Mouse (Mus musculus) kidney, embryonic 15.5 days (tissue): ENCODE results near the gene Picalm. TPM values are rescaled to one million over a fixed set of nuclear protein-coding genes. Genes with fewer than 3 reads are reported as not detected.
"Not testable (repeated sequence)": the region's sequence is repeated elsewhere in the genome, so short reads cannot be mapped to it uniquely, and the experiment has no call there.

Experiments
- ATAC-seq: fragments of 200-750 bp; cut with Nextera tagmentation; replicated peaks from 2 replicates; pipeline ENCODE4 v1.8.0; 2017; ENCODE audit warnings: moderate TSS enrichment; ENCODE audit not compliant: low FRiP score
- H3K27ac ChIP-seq: fragments of 300-500 bp; sonication (generic); 2 replicates; pipeline ENCODE4 v1.5.1; 2015; ENCODE audit warnings: mild to moderate bottlenecking, inconsistent platforms
- H3K27me3 ChIP-seq: fragments of 300-500 bp; sonication (generic); 2 replicates; pipeline ENCODE4 v1.6.1; 2015; ENCODE audit warnings: inconsistent platforms
- H3K36me3 ChIP-seq: fragments of 300-500 bp; sonication (generic); 2 replicates; pipeline ENCODE4 v1.6.1; 2015; ENCODE audit warnings: inconsistent platforms
- H3K4me1 ChIP-seq: fragments of 300-500 bp; sonication (generic); 2 replicates; pipeline ENCODE4 v1.6.1; 2015; ENCODE audit warnings: inconsistent platforms
- H3K4me2 ChIP-seq: fragments of 300-500 bp; sonication (generic); 2 replicates; pipeline ENCODE4 v1.6.1; 2015; ENCODE audit warnings: moderate library complexity, mild to moderate bottlenecking, inconsistent platforms
- H3K4me3 ChIP-seq: fragments of 300-500 bp; sonication (generic); replicated peaks from 2 replicates; pipeline ENCODE4 v1.5.1; 2015; ENCODE audit warnings: mild to moderate bottlenecking, inconsistent platforms
- H3K9ac ChIP-seq: fragments of 300-500 bp; sonication (generic); 2 replicates; pipeline ENCODE4 v1.6.1; 2015; ENCODE audit warnings: mild to moderate bottlenecking, inconsistent platforms
- H3K9me3 ChIP-seq: fragments of 300-500 bp; sonication (generic); replicated peaks from 2 replicates; pipeline ENCODE4 v1.6.1; 2016; ENCODE audit warnings: inconsistent platforms
- WGBS: fragments of 180-500 bp; shearing (Covaris S2); methylation state at CpG from one replicate; pipeline ENCODE4 v1.1.7; 2015; ENCODE audit warnings: mixed read lengths; 5-methylcytosine and 5-hydroxymethylcytosine counted together
- polyA plus RNA-seq: library from polyadenylated mRNA; unstranded; fragments of >200 nt; fragmentation: Nextera tagmentation; extraction: Ambion mirVana; gene quantifications from 2 replicates; pipeline ENCODE4 v1.2.1, GENCODE M21; 2015

Gene Picalm
- polyA plus RNA-seq, 1 experiment from 2014 or later = 39.1 TPM

GRCm38 (mm10) chr7:90228075-90228474 lies 98.1 kb downstream of the Picalm start:
- ATAC-seq = no peak
- Histone ChIP-seq H3K4me1 (peaks cover 4% of the 10 kb centered on the region; the same call in 1 of the 2 replicates), H3K27me3 (no peaks in the 10 kb centered on the region), H3K36me3 (no peaks in the 10 kb centered on the region), H3K27ac (no peak overlapping the region), H3K9ac (no peak overlapping the region), H3K4me3 (no peak overlapping the region), H3K4me2 (no peak overlapping the region), H3K9me3 (no peaks in the 10 kb centered on the region)
- WGBS = 85% methylated on average over 4 of the region's 4 CpGs

GRCm38 (mm10) chr7:90228884-90229283 lies 98.9 kb downstream of the Picalm start:
- H3K27ac ChIP-seq, H3K4me1 ChIP-seq, H3K4me3 ChIP-seq, H3K9me3 ChIP-seq, H3K27me3 ChIP-seq, H3K36me3 ChIP-seq, H3K9ac ChIP-seq, H3K4me2 ChIP-seq, ATAC-seq: not testable (repeated sequence)

GRCm38 (mm10) chr7:90231431-90231830 lies 101.4 kb downstream of the Picalm start:
- H3K4me3 ChIP-seq = no peak overlapping the region

GRCm38 (mm10) chr7:90233921-90234320 lies 103.9 kb downstream of the Picalm start:
- H3K27me3 ChIP-seq = no peaks in the 10 kb centered on the region
- no peak for ATAC-seq
- 68% methylated on average over 4 of the region's 4 CpGs for WGBS

More at GRCm38 (mm10) chr7:90231431-90231830, 101.4 kb downstream of the Picalm start:
- peaks cover 4% of the 10 kb centered on the region; the same call in 1 of the 2 replicates for H3K4me1 ChIP-seq
- H3K36me3 ChIP-seq = no peaks in the 10 kb centered on the region
- H3K4me2 ChIP-seq = no peak overlapping the region
- no peak overlapping the region for H3K27ac ChIP-seq
- no peak for ATAC-seq
- no peaks in the 10 kb centered on the region for H3K27me3 ChIP-seq
- no peak overlapping the region for H3K9ac ChIP-seq
- 66% methylated on average over 9 of the region's 9 CpGs for WGBS
- no peaks in the 10 kb centered on the region for H3K9me3 ChIP-seq

GRCm38 (mm10) chr7:90236289-90236905 lies 106.4 kb downstream of the Picalm start:
- H3K36me3 ChIP-seq = no peaks in the 10 kb centered on the region
- ATAC-seq = no peak
- WGBS = 40% methylated on average over 4 of the region's 4 CpGs
- no peak overlapping the region for H3K27ac ChIP-seq
- H3K4me3 ChIP-seq = no peak overlapping the region
- no peak overlapping the region for H3K4me2 ChIP-seq
- no peaks in the 10 kb centered on the region for H3K9me3 ChIP-seq
- no peak overlapping the region for H3K9ac ChIP-seq
- H3K27me3 ChIP-seq = no peaks in the 10 kb centered on the region
- peaks cover 4% of the 10 kb centered on the region; the same call in 1 of the 2 replicates for H3K4me1 ChIP-seq

More at GRCm38 (mm10) chr7:90233921-90234320, 103.9 kb downstream of the Picalm start:
- Histone ChIP-seq H3K27ac (no peak overlapping the region), H3K9me3 (no peaks in the 10 kb centered on the region), H3K9ac (no peak overlapping the region), H3K4me3 (no peak overlapping the region), H3K4me2 (no peak overlapping the region), H3K4me1 (peaks cover 4% of the 10 kb centered on the region; the same call in 1 of the 2 replicates), H3K36me3 (no peaks in the 10 kb centered on the region)

GRCm38 (mm10) chr7:90243151-90243550 lies 113.1 kb downstream of the Picalm start:
- Histone ChIP-seq H3K4me3 (no peak overlapping the region), H3K9me3 (no peaks in the 10 kb centered on the region), H3K4me2 (no peak overlapping the region), H3K4me1 (no peaks in the 10 kb centered on the region), H3K27me3 (no peaks in the 10 kb centered on the region), H3K27ac (no peak overlapping the region), H3K36me3 (no peaks in the 10 kb centered on the region), H3K9ac (no peak overlapping the region)
- no peak for ATAC-seq
- 89% methylated on average over 6 of the region's 6 CpGs for WGBS

- Histone ChIP-seq H3K27me3 (no peaks in the 10 kb centered on the region), H3K36me3 (no peaks in the 10 kb centered on the region), H3K9ac (no peak overlapping the region), H3K27ac (no peak overlapping the region), H3K9me3 (no peaks in the 10 kb centered on the region), H3K4me2 (no peak overlapping the region), H3K4me1 (no peaks in the 10 kb centered on the region), H3K4me3 (no peak overlapping the region)
- ATAC-seq = no peak
- WGBS = 80% methylated on average over 5 of the region's 5 CpGs
These were observed 113.6 kb downstream of the Picalm start for GRCm38 (mm10) chr7:90243643-90244042.

GRCm38 (mm10) chr7:90252946-90253345 lies 122.9 kb downstream of the Picalm start:
- H3K27me3 ChIP-seq = no peaks in the 10 kb centered on the region
- no peaks in the 10 kb centered on the region for H3K36me3 ChIP-seq
- no peak overlapping the region for H3K4me3 ChIP-seq
- no peaks in the 10 kb centered on the region for H3K9me3 ChIP-seq
- H3K4me2 ChIP-seq = no peak overlapping the region
- no peak for ATAC-seq
- WGBS = 74% methylated on average over 5 of the region's 5 CpGs
- H3K4me1 ChIP-seq = no peaks in the 10 kb centered on the region
- H3K27ac ChIP-seq = no peak overlapping the region
- no peak overlapping the region for H3K9ac ChIP-seq

- Histone ChIP-seq H3K9me3 (no peaks in the 10 kb centered on the region), H3K27me3 (no peaks in the 10 kb centered on the region), H3K9ac (no peak overlapping the region), H3K4me3 (no peak overlapping the region), H3K4me2 (no peak overlapping the region), H3K36me3 (no peaks in the 10 kb centered on the region), H3K27ac (no peak overlapping the region), H3K4me1 (0 out of 2 replicates have a peak, but pooled peaks cover 3% of the 10 kb centered on the region)
- 87% methylated on average over 2 of the region's 2 CpGs for WGBS
- no peak for ATAC-seq
These were observed 128.7 kb downstream of the Picalm start for GRCm38 (mm10) chr7:90258701-90259100.

- Histone ChIP-seq H3K9me3 (no peaks in the 10 kb centered on the region), H3K4me2 (no peak overlapping the region), H3K27me3 (no peaks in the 10 kb centered on the region), H3K27ac (no peak overlapping the region), H3K4me3 (no peak overlapping the region), H3K4me1 (0 out of 2 replicates have a peak, but pooled peaks cover 3% of the 10 kb centered on the region), H3K9ac (no peak overlapping the region), H3K36me3 (no peaks in the 10 kb centered on the region)
- WGBS = 73% methylated on average over 2 of the region's 2 CpGs
- ATAC-seq = no peak
These were observed 129.9 kb downstream of the Picalm start for GRCm38 (mm10) chr7:90259899-90260298.

- peaks cover 8% of the 10 kb centered on the region for H3K4me1 ChIP-seq
- H3K9me3 ChIP-seq = no peaks in the 10 kb centered on the region
- no peak for ATAC-seq
- 37% methylated on average over 7 of the region's 7 CpGs for WGBS
- no peaks in the 10 kb centered on the region for H3K27me3 ChIP-seq
- H3K27ac ChIP-seq = no peak overlapping the region
- no peaks in the 10 kb centered on the region for H3K36me3 ChIP-seq
- H3K4me3 ChIP-seq = no peak overlapping the region
- H3K4me2 ChIP-seq = no peak overlapping the region
- no peak overlapping the region for H3K9ac ChIP-seq
These were observed 132.0 kb downstream of the Picalm start for GRCm38 (mm10) chr7:90261902-90262599.
